10 mouse cellular contexts compared by ENCODE assay signal in genomic region chr6:135250926-135251699, GRCm38 (mm10). TPM values are rescaled to one million over a fixed set of nuclear protein-coding genes. Genes with fewer than 3 reads are reported as not detected.
A peak's percentile ranks its signal among the peaks of the same experiment; 100 is the strongest.
DNase-seq lines count a peak whose midpoint lies in the region; ATAC-seq lines count a peak whose summit lies in the region.
"Had no signal": no experiment of that assay in that cellular context is flagged by ENCODE, and none has a peak within 500 bp of the region (broad histone marks: within the 10 kb centered on the region; RNA-seq: fewer than 3 reads in every experiment).

No protein-coding gene starts in this region.

- peaks cover 17% of the 10 kb centered on the region for H3K4me1 ChIP-seq in brown adipose tissue, adult 24 weeks (ENCODE audit: control insufficient read depth, insufficient read depth, insufficient read length, low read length)
- peaks cover 16% of the 10 kb centered on the region for H3K4me1 ChIP-seq in intestine, embryonic 15.5 days (replicated peaks)
- H3K4me1 ChIP-seq: liver, embryonic 15.5 days had no signal

- no peak overlapping the region; the same call in 1 of the 2 replicates for H3K4me3 ChIP-seq in brown adipose tissue, adult 24 weeks (ENCODE audit: insufficient read depth, low read depth, low read length)
- H3K4me3 ChIP-seq in intestine, embryonic 15.5 days (replicated peaks), result no peak overlapping the region
- H3K4me3 ChIP-seq: liver, embryonic 15.5 days had no signal

- DNase-seq in kidney, adult 9 months, result peak; percentile 8
- DNase-seq in kidney, adult 11 months, result no peak
- peak; percentile 79 for DNase-seq in lung, postnatal 36 days
- DNase-seq in left cerebral cortex, postnatal 25 days (ENCODE audit: low spot score in 2 of 2), result no peak
- DNase-seq in cerebellum, adult 11 months, result no peak
- DNase-seq: right cerebral cortex, postnatal 25 days; thymus, postnatal 14 days had no signal

- 66% methylated on average over 19 of the region's 19 CpGs for WGBS in intestine, embryonic 15.5 days

- no peak for ATAC-seq in intestine, embryonic 15.5 days

- no peaks in the 10 kb centered on the region for H3K36me3 ChIP-seq in intestine, embryonic 15.5 days
- H3K36me3 ChIP-seq: liver, embryonic 15.5 days had no signal

- no peak overlapping the region for H3K9ac ChIP-seq in intestine, embryonic 15.5 days
- H3K9ac ChIP-seq: liver, embryonic 15.5 days had no signal

- intact Hi-C loops in left cerebral cortex, postnatal 25 days (cut with DNase I), result no loop called here

- peak overlapping the region; percentile 88 for H3K27ac ChIP-seq in brown adipose tissue, adult 24 weeks (replicated peaks; ENCODE audit: low read depth, low read length)
- H3K27ac ChIP-seq in intestine, embryonic 15.5 days, result peak overlapping the region; percentile 38
- H3K27ac ChIP-seq: liver, embryonic 15.5 days had no signal

- no peaks in the 10 kb centered on the region for H3K27me3 ChIP-seq in intestine, embryonic 15.5 days (replicated peaks)

- no peaks in the 10 kb centered on the region for H3K9me3 ChIP-seq in intestine, embryonic 15.5 days
- H3K9me3 ChIP-seq: liver, embryonic 15.5 days had no signal

- H3K4me2 ChIP-seq in intestine, embryonic 15.5 days (replicated peaks), result no peak overlapping the region
- H3K4me2 ChIP-seq: liver, embryonic 15.5 days had no signal

RNA-seq across cellular contexts. Expression of gene Gsg1, which starts 3.0 kb away (rescaled TPM):
- not detected in 2 replicates for polyA plus RNA-seq in brown adipose tissue, adult 24 weeks (2012; ENCODE audit: insufficient read depth, insufficient read length, missing spikeins)
- 0.41 and 0.47 TPM in 2 replicates for polyA plus RNA-seq in intestine, embryonic 15.5 days (2015; fragmentation: Nextera tagmentation; extraction: Ambion mirVana)
- not detected for total RNA-seq in left cerebral cortex, postnatal 25 days (2021)

RNA-seq across cellular contexts. Expression of gene Hebp1, which starts 53.3 kb away (rescaled TPM):
- polyA plus RNA-seq in brown adipose tissue, adult 24 weeks (2012; ENCODE audit: insufficient read depth, insufficient read length, missing spikeins), result 63.2 and 64.6 TPM in 2 replicates
- polyA plus RNA-seq in intestine, embryonic 15.5 days (2015; fragmentation: Nextera tagmentation; extraction: Ambion mirVana), result 45.1 and 58.0 TPM in 2 replicates
- total RNA-seq in left cerebral cortex, postnatal 25 days (2021), result 10 to 100 TPM; 42.6 to 43.9 TPM

RNA-seq across cellular contexts. Expression of gene Fam234b, which starts 53.3 kb away (rescaled TPM):
- 2.1 and 3.7 TPM in 2 replicates for polyA plus RNA-seq in brown adipose tissue, adult 24 weeks (2012; ENCODE audit: insufficient read depth, insufficient read length, missing spikeins)
- polyA plus RNA-seq in intestine, embryonic 15.5 days (2015; fragmentation: Nextera tagmentation; extraction: Ambion mirVana), result 36.3 and 42.0 TPM in 2 replicates
- 100 to 1,000 TPM; 143 to 147 TPM for total RNA-seq in left cerebral cortex, postnatal 25 days (2021)

RNA-seq across cellular contexts. Expression of gene Pbp2, which starts 59.1 kb away (rescaled TPM):
- polyA plus RNA-seq in brown adipose tissue, adult 24 weeks (2012; ENCODE audit: insufficient read depth, insufficient read length, missing spikeins), result not detected in 2 replicates
- polyA plus RNA-seq in intestine, embryonic 15.5 days (2015; fragmentation: Nextera tagmentation; extraction: Ambion mirVana), result 0.25 TPM in 1 of 2 replicates, not detected in the other
- total RNA-seq in left cerebral cortex, postnatal 25 days (2021), result under 1 TPM; 0.25 to 0.28 TPM
- polyA plus RNA-seq: liver, embryonic 15.5 days had no signal

Comparison
In these comparisons a context has a peak if more than half of its experiments do, and no peak if none do; other contexts are left out.
1. DNase-seq: peak in kidney, adult 9 months (single experiment) and lung, postnatal 36 days (single experiment); none in kidney, adult 11 months (single experiment), left cerebral cortex, postnatal 25 days (0 of 2) and cerebellum, adult 11 months (single experiment).